Comparison of ENCODE assay signal across 28 mouse cellular contexts in the genomic region with DNA sequence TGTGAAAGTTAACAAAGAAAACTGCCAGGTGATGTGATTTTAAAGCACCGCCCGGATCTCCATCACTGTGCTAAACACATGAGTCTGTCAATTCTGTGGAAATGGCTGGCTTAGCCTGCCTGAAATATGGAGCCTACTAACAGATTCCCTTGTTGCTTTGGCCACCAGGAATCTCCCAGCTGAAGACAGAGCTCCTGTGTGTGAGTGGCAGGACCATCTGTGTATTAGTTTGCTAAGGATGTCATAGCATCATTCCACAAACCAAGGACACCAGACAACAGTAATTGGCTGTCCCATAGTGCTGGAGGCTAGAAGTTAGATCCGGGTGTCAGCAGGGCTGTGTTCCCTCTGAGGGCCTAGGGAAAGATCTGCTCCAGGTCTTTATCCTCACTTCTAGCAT. TPM values are rescaled to one million over a fixed set of nuclear protein-coding genes. Genes with fewer than 3 reads are reported as not detected.
"Had no signal": no experiment of that assay in that cellular context is flagged by ENCODE, and none has a peak within 500 bp of the region (broad histone marks: within the 10 kb centered on the region; RNA-seq: fewer than 3 reads in every experiment).

No protein-coding gene starts in this region.

- DNase-seq: left cerebral cortex, postnatal 4 days; liver; liver, embryonic 13.5 days; liver, postnatal 0 days; lung, adult 18-20 months; lung, adult 2 months; lung, embryonic 14.5 days; lung, postnatal 10 days; lung, postnatal 14 days; lung, postnatal 36 days; lung, postnatal 4 days; midbrain, embryonic 14.5 days had no signal

- H3K27me3 ChIP-seq: limb, embryonic 12.5 days; limb, embryonic 13.5 days; limb, embryonic 15.5 days; liver, embryonic 13.5 days; liver, embryonic 15.5 days; lung, embryonic 15.5 days; midbrain, embryonic 15.5 days; neural tube, embryonic 12.5 days had no signal

- H3K36me3 ChIP-seq: limb, embryonic 10.5 days; limb, embryonic 12.5 days; limb, embryonic 13.5 days; limb, embryonic 15.5 days; liver, embryonic 12.5 days; liver, embryonic 13.5 days; liver, embryonic 15.5 days; lung, embryonic 15.5 days; midbrain, embryonic 10.5 days; midbrain, embryonic 12.5 days; midbrain, embryonic 13.5 days; midbrain, embryonic 15.5 days; neural tube, embryonic 12.5 days had no signal

- H3K4me3 ChIP-seq: limb, embryonic 10.5 days; limb, embryonic 12.5 days; limb, embryonic 13.5 days; limb, embryonic 15.5 days; liver, embryonic 12.5 days; liver, embryonic 13.5 days; liver, embryonic 15.5 days; lung, embryonic 15.5 days; megakaryocyte, embryonic 14.5 days; midbrain, embryonic 10.5 days; midbrain, embryonic 12.5 days; midbrain, embryonic 13.5 days; midbrain, embryonic 15.5 days; neural tube, embryonic 12.5 days had no signal

- H3K4me2 ChIP-seq: limb, embryonic 12.5 days; limb, embryonic 13.5 days; limb, embryonic 15.5 days; liver, embryonic 11.5 days; liver, embryonic 12.5 days; liver, embryonic 13.5 days; liver, embryonic 15.5 days; lung, embryonic 14.5 days; lung, embryonic 15.5 days; midbrain, embryonic 11.5 days; midbrain, embryonic 12.5 days; midbrain, embryonic 13.5 days; midbrain, embryonic 15.5 days; neural tube, embryonic 12.5 days had no signal

RNA-seq across cellular contexts. Expression of a gene that starts 31.2 kb away (rescaled TPM):
- polyA plus RNA-seq: macrophage had no signal
